Mouse (Mus musculus) adrenal gland, adult 2 months (tissue): ENCODE measurements around the gene Agtpbp1. TPM values are rescaled to one million over a fixed set of nuclear protein-coding genes. Genes with fewer than 3 reads are reported as not detected.
"Not testable (repeated sequence)": the region's sequence is repeated elsewhere in the genome, so short reads cannot be mapped to it uniquely, and the experiment has no call there.

ENCODE experiments used
- DNase-seq: peaks from one replicate; pipeline ENCODE4 v3.0.0; 2021
- polyA plus RNA-seq: library from polyadenylated mRNA; depleted of rRNA; stranded (reverse); fragments of >200 nt; gene quantifications from 2 replicates; pipeline ENCODE4 v1.2.3, GENCODE M21; 2012
- total RNA-seq, 2 experiments: library from RNA; stranded (reverse); gene quantifications; 2 replicates each; pipeline ENCODE4 v1.2.3; 2021

Gene Agtpbp1
- total and polyA plus RNA-seq, 3 experiments: 4.3 to 45.7 (median 38.9) TPM

GRCm38 (mm10) chr13:59481484-59481855, 103.6 kb downstream of the Agtpbp1 start:
- DNase-seq: no peak

DNA sequence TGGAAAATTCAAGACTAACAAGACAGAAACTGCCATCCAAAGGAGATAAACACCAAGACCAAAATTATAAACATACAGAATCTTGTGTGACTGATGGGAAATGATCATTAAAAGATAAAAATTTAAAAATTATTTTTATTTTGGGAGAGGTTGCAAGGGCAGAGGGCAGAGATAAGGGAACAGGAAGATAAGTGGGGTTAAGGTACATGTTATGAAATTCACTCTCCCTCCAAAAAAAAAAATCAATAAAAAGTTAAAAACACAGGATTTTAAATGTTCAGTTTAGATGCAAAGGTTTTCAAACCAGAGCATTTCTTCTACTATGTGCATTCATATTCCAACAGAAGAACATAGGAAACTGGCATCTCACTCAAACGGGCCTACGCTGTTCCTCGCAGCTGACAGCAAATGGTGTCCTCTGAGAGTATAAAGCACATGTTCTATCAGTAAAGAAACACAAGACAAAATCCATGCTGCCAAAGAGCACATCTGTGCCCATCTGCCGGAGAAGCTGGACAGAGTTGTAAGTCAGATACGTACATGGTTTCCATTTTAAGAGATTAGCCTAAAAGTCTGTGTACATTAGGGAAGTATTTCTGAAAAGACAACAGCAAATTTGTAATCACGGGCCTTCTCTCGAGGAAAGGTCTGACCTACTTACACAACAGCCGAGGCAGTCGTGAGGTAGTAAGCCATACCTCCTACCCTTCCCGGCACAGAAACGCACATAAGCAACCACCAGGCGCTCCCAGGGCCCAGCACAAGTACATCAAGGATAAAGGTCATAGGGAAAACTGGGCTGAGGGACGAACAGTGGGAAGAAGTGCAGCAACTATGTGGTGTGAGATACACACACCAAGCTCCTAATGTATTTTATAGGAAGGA, 104.2 kb downstream of the Agtpbp1 start:
- DNase-seq: no peak

DNA sequence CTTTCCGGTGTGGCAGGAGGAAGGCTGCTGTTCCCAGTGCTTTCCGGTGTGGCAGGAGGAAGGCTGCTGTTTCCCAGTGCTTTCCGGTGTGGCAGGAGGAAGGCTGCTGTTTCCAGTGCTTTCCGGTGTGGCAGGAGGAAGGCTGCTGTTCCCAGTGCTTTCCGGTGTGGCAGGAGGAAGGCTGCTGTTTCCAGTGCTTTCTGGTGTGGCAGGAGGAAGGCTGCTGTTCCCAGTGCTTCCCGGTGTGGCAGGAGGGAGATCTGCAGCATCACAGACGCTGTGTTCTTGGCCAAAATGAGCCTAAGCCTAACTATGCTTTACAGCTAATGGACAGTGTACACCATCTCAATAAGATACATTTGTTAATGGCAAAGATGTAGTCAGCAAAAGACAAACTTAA, 107.1 kb downstream of the Agtpbp1 start:
- DNase-seq: not testable (repeated sequence)

DNA sequence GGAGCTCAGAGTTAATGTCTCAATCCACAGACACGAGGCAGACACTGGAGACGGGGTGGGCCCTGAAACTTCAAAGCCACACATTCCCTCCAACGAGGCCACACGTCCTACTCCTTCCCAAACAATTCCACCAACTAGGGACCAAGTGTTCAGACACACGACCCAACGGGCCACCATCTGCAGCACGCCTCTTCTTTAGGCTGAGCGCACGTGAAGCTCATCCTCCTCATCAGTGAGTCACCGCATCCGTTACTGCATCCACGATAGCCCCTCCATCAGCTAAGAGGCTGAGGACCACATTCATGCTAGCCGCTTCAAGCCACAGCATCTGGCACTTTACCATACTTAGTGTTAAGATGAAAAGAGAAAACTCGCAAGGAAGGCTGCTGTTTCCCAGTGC, 107.6 kb downstream of the Agtpbp1 start:
- DNase-seq: no peak

GRCm38 (mm10) chr13:59474973-59475372, 110.1 kb downstream of the Agtpbp1 start:
- no peak for DNase-seq

- DNase-seq: no peak
Observed at GRCm38 (mm10) chr13:59473341-59473740, 111.7 kb downstream of the Agtpbp1 start.

DNA sequence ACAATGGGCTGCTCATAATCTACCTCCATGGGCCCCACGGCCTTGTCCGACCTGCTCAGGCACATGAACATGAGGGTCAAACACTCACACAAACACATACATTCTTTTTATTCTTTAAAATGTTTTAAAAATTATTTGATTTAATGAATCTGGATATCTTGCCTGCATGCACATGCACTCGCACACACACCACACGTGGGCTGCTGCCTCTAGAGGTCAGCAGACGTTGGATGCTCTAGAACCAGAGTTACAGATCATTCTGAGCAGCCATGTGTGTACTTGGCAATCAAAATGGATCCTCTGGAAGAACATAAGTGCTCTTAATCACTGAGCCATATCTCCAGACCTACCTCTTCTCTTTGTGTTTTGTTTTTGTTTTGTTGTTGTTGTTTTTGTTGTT, 112.8 kb downstream of the Agtpbp1 start:
- DNase-seq: no peak

DNA sequence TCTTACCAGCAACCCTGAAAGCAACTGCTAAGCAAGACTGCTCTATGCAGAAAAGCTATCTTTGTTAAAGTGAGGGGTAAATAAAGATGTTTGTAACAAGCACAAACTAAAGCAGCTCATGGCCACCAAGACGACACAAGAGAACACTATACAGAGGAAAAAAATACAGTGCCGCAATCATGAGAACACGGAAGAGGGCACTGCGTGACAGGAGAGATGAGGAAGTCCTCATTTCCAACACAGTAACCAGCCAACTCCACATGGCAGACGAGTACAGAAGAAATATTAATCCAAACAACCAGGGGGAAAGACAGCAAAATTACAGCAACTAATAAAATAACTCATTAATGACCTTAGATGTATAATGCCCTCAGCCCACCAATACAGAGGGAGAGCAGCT, 115.3 kb downstream of the Agtpbp1 start:
- no peak for DNase-seq

- no peak for DNase-seq
Observed at GRCm38 (mm10) chr13:59468181-59468802, 116.7 kb downstream of the Agtpbp1 start.

- peak; percentile 63 for DNase-seq
Observed at GRCm38 (mm10) chr13:59467591-59467990, 117.4 kb downstream of the Agtpbp1 start.

DNA sequence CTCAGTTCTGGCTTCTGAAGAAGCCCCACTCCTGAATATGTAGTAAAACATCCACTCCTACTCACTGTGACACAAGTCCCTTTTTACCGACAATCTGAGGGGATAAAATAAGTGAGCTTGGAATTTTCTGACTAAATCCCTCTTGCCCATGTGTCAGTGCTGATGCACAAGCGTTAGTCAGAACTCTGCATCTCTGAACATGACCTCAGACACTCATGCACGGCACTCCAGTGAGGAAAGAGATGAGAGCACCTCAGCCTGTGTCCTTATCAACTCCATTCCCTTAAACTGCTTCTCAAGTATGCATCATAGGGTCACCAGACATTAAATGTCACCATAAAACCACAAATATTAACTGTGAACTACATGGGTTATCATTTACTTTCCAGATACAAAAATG, 124.1 kb downstream of the Agtpbp1 start:
- DNase-seq: no peak

DNA sequence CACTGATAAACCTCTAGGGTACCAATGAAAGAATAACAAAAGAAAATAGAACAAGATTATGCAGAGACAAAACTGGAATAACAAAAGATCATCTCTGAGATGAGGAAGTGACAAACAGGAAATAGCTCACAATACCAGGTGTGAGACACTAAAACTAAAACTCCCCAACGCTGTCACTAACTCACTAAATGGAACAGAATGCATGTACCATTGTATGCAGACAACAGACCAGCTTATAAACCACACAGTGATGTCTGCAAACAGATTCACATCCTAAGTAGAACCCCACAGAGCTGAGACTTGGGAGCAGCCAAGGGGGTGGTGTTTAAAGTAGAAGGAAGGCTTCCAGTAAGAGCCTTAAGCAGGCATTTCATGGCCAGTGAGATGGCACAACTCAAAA, 128.8 kb downstream of the Agtpbp1 start:
- no peak for DNase-seq

DNA sequence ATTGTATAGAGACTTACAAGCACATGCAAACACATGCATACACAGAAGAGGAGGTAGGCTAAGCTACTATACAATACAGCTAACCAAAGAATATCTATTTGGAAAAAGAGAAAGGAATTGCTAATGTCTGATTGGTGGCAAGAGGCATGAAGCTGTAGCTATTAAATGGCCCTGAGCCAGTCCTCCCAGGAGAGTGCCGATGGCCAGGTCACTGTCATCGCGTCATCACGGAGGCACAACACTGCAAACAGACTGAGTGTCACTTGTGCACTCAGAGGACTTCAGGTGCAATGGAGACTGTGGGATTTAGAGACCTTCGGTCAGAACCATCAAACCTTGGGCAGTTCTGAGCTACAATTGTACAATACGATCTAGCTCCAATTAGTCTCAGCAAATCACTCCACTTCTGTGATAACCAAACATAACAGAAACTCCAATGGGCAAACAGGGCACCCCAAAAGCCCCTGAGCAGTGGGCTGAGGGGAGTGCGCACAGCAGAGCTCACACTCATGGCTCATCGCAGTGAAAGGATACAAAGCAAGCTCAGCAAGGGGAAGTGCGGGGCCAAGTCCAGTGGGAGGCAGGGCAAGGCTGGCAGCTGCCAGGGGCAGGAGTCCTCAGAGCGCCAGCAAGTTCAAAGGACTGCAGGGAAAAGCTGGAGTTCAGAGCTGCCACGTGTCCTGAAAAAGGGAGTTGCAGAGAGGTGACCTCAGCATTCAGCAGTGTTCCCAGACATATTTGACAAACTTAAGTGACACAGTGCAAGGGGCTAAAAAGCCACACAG, 130.8 kb downstream of the Agtpbp1 start:
- peak; percentile 38 for DNase-seq

- no peak for DNase-seq
Observed at GRCm38 (mm10) chr13:59453582-59453981, 131.4 kb downstream of the Agtpbp1 start.

- DNase-seq: peak; percentile 18
Observed at GRCm38 (mm10) chr13:59453045-59453444, 132.0 kb downstream of the Agtpbp1 start.

- no peak for DNase-seq
Observed at GRCm38 (mm10) chr13:59450840-59451239, 134.2 kb downstream of the Agtpbp1 start.

DNA sequence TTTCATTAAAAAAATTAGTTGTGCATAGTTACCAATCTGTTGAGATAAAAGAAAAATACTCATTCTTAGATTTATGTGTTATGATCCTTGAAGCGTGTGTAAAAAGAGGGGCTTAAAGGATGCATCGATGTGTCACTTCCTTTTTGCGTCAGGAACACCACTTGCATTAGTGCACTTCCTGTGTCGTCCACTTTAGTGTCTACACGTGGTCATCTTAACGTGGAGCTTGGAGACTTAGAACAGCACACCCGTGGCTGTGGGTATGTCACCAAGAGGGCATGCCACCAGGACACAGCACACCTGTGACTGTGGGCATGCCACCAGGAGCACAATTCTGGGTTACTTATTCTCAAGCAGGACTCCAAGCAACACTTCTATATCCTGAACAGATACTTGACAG, 137.9 kb downstream of the Agtpbp1 start:
- DNase-seq: no peak

DNA sequence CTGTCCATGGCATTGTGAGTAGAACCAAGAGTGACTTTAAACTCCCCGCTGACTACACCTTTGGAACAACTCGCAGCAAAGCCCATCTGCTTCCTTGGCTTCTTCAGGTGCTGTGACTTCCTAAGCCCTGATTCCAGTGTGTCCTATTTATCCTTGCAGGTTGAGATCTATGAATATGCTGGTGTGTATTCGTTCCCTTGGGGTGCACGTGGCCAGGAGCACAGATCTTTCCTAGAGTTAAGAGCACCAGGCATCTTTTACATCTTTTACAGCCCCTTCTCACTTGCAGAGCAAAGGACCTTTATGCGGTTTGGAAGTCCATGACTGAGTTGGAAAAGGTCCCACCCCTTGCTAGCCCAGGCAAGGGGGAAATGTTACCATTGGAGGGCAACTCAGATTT, 139.8 kb downstream of the Agtpbp1 start:
- no peak for DNase-seq

DNA sequence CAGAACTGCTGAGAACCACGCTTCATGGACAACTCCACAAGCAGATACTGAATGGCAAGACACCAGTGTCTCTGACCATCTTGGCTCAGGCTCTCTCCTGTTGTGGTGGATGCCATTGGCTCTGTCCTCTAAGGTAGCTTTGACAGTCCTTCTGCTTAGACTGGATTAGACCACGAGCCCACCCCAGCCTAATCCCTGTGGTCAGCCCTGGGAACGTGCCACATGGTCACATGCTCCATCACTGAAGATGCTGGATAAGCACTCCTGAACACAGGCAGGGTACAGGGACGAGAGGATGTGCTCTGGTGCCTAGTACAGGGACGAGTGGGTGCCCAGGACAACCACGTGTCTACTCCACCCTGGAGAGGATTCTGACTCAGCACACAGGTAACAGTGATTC, 140.7 kb downstream of the Agtpbp1 start:
- DNase-seq: no peak

DNA sequence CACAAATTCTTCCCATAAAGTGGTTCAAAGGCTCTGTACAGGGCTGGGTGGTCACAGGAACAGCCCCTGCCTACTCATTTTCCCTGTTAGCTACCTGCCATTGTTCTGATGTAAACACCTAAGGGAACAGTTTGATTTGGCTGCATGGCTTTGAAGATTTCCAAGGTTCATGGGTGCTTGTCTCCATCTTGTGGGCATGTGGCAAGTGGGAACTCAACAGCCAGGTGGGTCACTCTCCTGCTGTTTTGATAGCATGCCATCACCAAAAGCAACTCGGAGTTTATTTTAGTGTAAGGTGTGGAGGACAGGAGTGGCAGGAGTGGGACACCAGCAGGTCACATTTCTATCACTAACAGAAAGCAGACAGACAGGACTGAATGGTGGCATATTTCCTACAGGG, 145.3 kb downstream of the Agtpbp1 start:
- DNase-seq: no peak

- DNase-seq: no peak
Observed at GRCm38 (mm10) chr13:59434554-59434953, 150.5 kb downstream of the Agtpbp1 start.

GRCm38 (mm10) chr13:59431124-59431864, 153.7 kb downstream of the Agtpbp1 start:
- DNase-seq: peak; percentile 45
